Mouse (Mus musculus): Measurements from ENCODE around the gene Olfr212.
"Not testable (repeated sequence)": the region's sequence is repeated elsewhere in the genome, so short reads cannot be mapped to it uniquely, and the experiment has no call there.

Olfr212 gene

DNA sequence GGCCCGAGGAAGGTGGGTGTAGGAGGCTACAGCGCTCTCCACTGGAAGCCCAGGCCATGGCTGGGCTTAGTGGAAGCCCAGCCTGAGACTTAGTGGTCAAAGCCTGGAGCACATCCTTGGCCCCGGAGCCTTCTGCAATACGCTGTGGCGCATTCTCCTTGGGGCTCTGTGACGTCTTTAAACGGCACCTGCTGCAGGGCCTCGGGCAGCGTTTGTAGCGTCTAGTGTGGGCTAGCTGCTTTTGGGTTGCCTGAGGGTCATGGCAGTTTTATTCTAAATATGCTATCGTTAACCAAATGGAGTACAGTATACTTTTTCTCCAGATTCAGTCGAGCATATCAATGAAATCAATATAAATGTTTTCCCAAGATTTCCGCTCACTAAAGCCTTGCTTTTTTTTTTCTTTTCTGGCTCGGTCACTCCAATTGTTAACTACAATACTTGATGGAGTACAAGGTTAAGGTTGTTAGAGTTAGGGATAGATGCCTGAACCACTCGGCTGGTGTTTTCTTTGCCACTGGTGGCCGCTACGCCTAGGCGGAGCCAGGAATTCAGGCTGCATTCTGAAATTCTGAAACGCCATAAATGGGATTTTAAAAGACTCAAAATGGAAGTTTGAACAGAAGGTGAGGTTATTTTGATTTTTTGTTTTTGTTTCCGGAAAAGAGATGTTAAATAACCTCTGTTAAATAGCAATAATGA, at the start of gene Olfr212:
Gene Olfr212, plus strand, starts transcription at position 215 of the 702 bp plus-strand sequence.
- not testable (repeated sequence) for DNase-seq (ENCODE audit: low read depth, low spot score)

GRCm38 (mm10) chr6:116458728-116459127, 47.6 kb upstream of the Olfr212 start:
- DNase-seq (ENCODE audit: low read depth, low spot score) = no peak

- no peak for DNase-seq (ENCODE audit: low read depth, low spot score)
Measured at GRCm38 (mm10) chr6:116459232-116459631, 47.1 kb upstream of the Olfr212 start.

DNA sequence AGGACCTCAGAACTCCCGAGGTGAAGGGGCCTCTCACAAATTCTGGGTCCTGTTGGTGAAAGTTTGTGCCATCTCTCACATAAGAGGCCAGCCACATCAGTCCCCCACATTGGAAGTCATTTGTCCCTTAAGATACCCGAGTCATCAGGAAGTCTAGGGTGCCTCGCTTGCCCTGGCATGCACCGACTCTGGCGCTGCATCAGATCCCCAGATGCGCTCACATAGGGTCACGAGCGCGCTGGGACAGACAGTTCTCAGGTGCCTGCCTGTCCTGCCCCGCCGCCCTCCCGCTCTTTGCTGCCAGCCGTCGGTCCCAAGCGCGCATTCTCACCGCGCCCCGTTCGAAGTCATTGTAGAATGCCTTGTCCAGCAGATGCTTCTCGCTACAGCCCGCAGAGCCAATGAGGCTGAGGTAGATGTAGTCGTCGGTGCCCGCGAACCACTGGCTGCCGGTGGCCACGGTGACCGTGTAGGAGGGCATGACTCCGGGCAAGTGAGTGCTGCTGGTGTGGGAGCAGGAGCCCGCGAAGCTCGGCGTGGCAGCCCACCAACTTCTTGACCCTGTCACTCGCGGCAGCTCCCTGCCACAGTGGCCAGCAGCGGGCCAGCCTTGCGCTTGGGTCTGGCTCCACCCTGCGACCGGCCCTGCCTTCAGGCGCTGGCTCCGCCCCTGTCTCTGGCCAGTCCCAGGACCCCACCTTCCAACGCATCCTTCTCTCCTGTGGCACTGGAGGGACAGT, 45.6 kb upstream of the Olfr212 start, which contains the start of gene Alox5:
Gene Alox5, minus strand, starts transcription at position 635 of the 740 bp plus-strand sequence.
- DNase-seq (ENCODE audit: low read depth, low spot score) = no peak

DNA sequence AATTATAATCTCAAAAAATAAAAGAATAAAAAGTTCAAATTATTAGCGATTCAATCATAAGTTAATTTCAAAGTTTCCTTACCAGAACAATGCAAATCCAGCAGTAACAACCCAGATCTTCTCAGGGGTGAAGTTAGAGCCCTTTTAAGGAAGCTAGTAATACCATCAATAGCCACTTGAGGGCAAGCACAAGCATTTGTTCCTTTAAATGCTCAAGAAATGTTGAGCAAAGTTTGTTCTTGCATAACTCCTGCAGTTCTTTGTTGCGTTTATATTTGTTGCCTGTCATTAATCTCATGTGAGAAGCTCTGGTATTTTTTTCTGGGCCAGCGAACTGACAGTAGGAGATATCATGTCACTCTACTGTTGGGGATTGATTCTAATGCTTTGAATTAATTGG, 38.2 kb upstream of the Olfr212 start:
- DNase-seq (ENCODE audit: low read depth, low spot score) = no peak

DNA sequence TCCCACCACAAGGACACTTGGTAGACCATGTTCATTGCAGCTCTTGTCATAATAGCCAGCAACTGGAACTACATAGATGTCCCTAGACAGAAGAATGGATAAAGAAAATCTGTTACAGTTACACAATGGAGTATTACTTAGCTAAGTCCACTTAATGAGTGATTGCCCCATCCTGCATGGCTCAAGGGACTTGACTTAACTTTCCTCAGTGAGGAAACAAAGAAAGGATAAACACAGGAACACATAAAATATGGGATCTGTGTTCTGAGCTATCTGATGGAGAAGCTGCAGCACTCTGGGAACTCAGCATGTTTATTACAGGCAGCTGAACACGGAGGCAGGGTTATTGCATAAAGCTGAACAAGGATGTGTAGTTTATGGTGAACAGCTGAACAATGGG, 21.2 kb upstream of the Olfr212 start:
- DNase-seq (ENCODE audit: low read depth, low spot score) = no peak

GRCm38 (mm10) chr6:116486833-116487232, 19.5 kb upstream of the Olfr212 start:
- DNase-seq (ENCODE audit: low read depth, low spot score) = no peak

GRCm38 (mm10) chr6:116488791-116489190, 17.5 kb upstream of the Olfr212 start, which contains the start of gene Olfr211:
Gene Olfr211 (plus strand): TSS chr6:116489091.
- no peak for DNase-seq (ENCODE audit: low read depth, low spot score)

GRCm38 (mm10) chr6:116493742-116494141, 12.6 kb upstream of the Olfr212 start:
- no peak for DNase-seq (ENCODE audit: low read depth, low spot score)

DNA sequence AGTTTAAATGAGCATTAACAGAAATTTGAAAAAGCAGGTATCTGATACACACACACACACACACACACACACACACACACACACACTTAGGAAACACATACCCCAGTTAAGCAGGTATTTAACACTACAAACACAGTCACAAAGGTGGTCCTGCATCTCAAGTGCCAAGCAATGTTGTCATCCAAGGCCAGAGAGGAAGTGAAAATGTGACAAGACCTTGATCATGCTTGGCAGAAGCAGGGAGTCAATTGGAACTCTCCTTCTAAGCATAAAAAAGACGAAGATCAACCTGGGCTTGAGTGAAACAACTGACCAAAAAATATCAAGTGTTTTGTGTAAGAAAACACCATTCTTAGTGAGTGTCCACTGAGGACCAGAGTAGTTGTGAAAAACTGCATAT, 10.4 kb upstream of the Olfr212 start:
- no peak for DNase-seq (ENCODE audit: low read depth, low spot score)

GRCm38 (mm10) chr6:116514832-116515231, 8.5 kb downstream of the Olfr212 start:
- no peak for DNase-seq (ENCODE audit: low read depth, low spot score)

DNA sequence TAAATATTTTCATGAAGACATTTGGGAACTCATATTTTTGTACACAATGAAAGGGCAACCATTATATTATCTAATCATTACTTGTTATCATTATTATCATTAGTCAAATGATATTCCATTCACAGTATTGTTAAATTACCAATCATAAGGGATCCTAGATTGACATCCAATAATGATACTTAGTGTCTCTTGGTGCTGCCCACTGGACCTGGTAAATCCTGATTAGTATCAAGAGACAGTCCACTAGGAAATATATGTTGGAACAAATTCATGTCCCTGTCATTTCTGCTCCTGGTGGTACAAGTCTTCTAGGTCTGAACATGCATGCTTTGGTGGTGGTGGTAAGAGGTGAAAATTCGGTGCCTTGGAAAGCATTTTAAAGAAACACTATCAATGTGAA, 31.8 kb downstream of the Olfr212 start, which contains the start of gene Olfr213:
Gene Olfr213, plus strand, starts transcription at position 301 of the 400 bp plus-strand sequence.
- no peak for DNase-seq (ENCODE audit: low read depth, low spot score)

- no peak for DNase-seq (ENCODE audit: low read depth, low spot score)
Measured at GRCm38 (mm10) chr6:116542500-116542899, 36.2 kb downstream of the Olfr212 start.

GRCm38 (mm10) chr6:116550841-116551240, 44.5 kb downstream of the Olfr212 start, which contains the start of gene Gm5580:
Gene Gm5580 (plus strand): TSS chr6:116551141.
- DNase-seq (ENCODE audit: low read depth, low spot score) = not testable (repeated sequence)

GRCm38 (mm10) chr6:116553935-116554334, 47.6 kb downstream of the Olfr212 start, which contains the start of gene Olfr214:
Gene Olfr214 (plus strand): TSS chr6:116554235.
- DNase-seq (ENCODE audit: low read depth, low spot score) = no peak

DNA sequence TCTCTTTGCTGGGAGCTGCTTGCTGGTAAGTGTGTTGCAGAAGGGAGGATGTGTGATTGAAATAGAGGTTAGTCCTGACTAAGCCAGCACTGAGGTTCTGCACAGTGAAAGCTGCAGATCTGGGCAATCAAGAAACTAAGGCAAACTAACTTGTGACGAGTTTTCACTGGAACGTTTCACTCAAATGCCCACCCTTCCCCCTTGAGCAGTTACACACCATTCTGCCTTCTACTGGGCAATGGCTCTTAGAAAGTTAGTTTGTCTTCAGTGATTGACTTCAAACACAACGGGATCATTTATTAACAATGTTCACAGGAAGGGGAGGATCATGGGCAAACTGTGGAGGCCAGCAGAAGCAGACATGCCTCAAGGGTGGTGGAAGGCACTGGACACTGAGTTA, 48.6 kb downstream of the Olfr212 start:
- no peak for DNase-seq (ENCODE audit: low read depth, low spot score)

All from CD4-positive, CD25-positive, alpha-beta regulatory T cell, adult 2 months (primary cell).